Mouse (Mus musculus): ENCODE data around the gene Nfatc2ip. TPM values are rescaled to one million over a fixed set of nuclear protein-coding genes. Genes with fewer than 3 reads are reported as not detected.
A peak's percentile ranks its signal among the peaks of the same experiment; 100 is the strongest.

Gene Nfatc2ip
- 24.3 and 28.6 TPM in 2 replicates for polyA plus RNA-seq (2012; rRNA removed)

GRCm38 (mm10) chr7:126396298-126397119 is at the start of gene Nfatc2ip:
TSS of gene Nfatc2ip (minus strand) at chr7:126396737.
- peak; percentile 94 for DNase-seq

GRCm38 (mm10) chr7:126446217-126446616 is 49.7 kb upstream of the Nfatc2ip start:
- TF ChIP-seq CTCF (IDR thresholded peaks at IDR 0.05; ENCODE audit: borderline replicate concordance, control insufficient read depth, extremely low read depth, insufficient read depth, low read length, poor library complexity) = no peak
- no peak for TF ChIP-seq POLR2A (IDR thresholded peaks at IDR 0.05; ENCODE audit: control insufficient read depth, extremely low read depth, insufficient read depth, low read length, poor library complexity)
- H3K36me3 ChIP-seq (ENCODE audit: control insufficient read depth, insufficient read depth, low read length) = no peaks in the 10 kb centered on the region
- WGBS = 97% methylated on average over 21 of the region's 21 CpGs

More at GRCm38 (mm10) chr7:126396298-126397119, at the start of gene Nfatc2ip:
- no peaks in the 10 kb centered on the region for H3K27me3 ChIP-seq (ENCODE audit: control insufficient read depth, insufficient read depth, low read length)
- peaks cover 4% of the 10 kb centered on the region for H3K4me1 ChIP-seq (replicated peaks; ENCODE audit: control insufficient read depth, insufficient read depth, low read length)
- TF ChIP-seq CTCF (IDR thresholded peaks at IDR 0.05; ENCODE audit: borderline replicate concordance, control insufficient read depth, extremely low read depth, insufficient read depth, low read length, poor library complexity) = no peak
- TF ChIP-seq POLR2A (IDR thresholded peaks at IDR 0.05; ENCODE audit: control insufficient read depth, extremely low read depth, insufficient read depth, low read length, poor library complexity) = 0 out of 2 replicates have a peak, but pooled peaks have one; percentile 20
- peak within 1 kb of the TSS; percentile 95 for H3K4me3 ChIP-seq (ENCODE audit: control insufficient read depth, insufficient read depth, low read length)
- H3K36me3 ChIP-seq (ENCODE audit: control insufficient read depth, insufficient read depth, low read length) = no peaks in the 10 kb centered on the region
- H3K27ac ChIP-seq (ENCODE audit: control insufficient read depth, insufficient read depth, low read length) = no peak within 1 kb of the TSS
- under 1% methylated on average over 59 of the region's 59 CpGs for WGBS

GRCm38 (mm10) chr7:126445104-126445815 is 48.7 kb upstream of the Nfatc2ip start:
- H3K27me3 ChIP-seq (ENCODE audit: control insufficient read depth, insufficient read depth, low read length) = no peaks in the 10 kb centered on the region
- TF ChIP-seq CTCF (IDR thresholded peaks at IDR 0.05; ENCODE audit: borderline replicate concordance, control insufficient read depth, extremely low read depth, insufficient read depth, low read length, poor library complexity) (no peak), POLR2A (IDR thresholded peaks at IDR 0.05; ENCODE audit: control insufficient read depth, extremely low read depth, insufficient read depth, low read length, poor library complexity) (no peak)
- DNase-seq = no peak
- H3K27ac ChIP-seq (ENCODE audit: control insufficient read depth, insufficient read depth, low read length) = no peak overlapping the region
- H3K36me3 ChIP-seq (ENCODE audit: control insufficient read depth, insufficient read depth, low read length) = no peaks in the 10 kb centered on the region
- no peak overlapping the region for H3K4me3 ChIP-seq (ENCODE audit: control insufficient read depth, insufficient read depth, low read length)
- peaks cover 8% of the 10 kb centered on the region; the same call in 1 of the 2 replicates for H3K4me1 ChIP-seq (replicated peaks; ENCODE audit: control insufficient read depth, insufficient read depth, low read length)
- 97% methylated on average over 15 of the region's 15 CpGs for WGBS

More at GRCm38 (mm10) chr7:126446217-126446616, 49.7 kb upstream of the Nfatc2ip start:
- Histone ChIP-seq H3K4me1 (replicated peaks; ENCODE audit: control insufficient read depth, insufficient read depth, low read length) (peaks cover 8% of the 10 kb centered on the region; the same call in 1 of the 2 replicates), H3K27me3 (ENCODE audit: control insufficient read depth, insufficient read depth, low read length) (no peaks in the 10 kb centered on the region), H3K27ac (ENCODE audit: control insufficient read depth, insufficient read depth, low read length) (no peak overlapping the region), H3K4me3 (ENCODE audit: control insufficient read depth, insufficient read depth, low read length) (no peak overlapping the region)
- no peak for DNase-seq

- Histone ChIP-seq H3K27ac (ENCODE audit: control insufficient read depth, insufficient read depth, low read length) (no peak overlapping the region), H3K4me1 (replicated peaks; ENCODE audit: control insufficient read depth, insufficient read depth, low read length) (peaks cover 8% of the 10 kb centered on the region; the same call in 1 of the 2 replicates), H3K4me3 (ENCODE audit: control insufficient read depth, insufficient read depth, low read length) (no peak overlapping the region), H3K27me3 (ENCODE audit: control insufficient read depth, insufficient read depth, low read length) (no peaks in the 10 kb centered on the region), H3K36me3 (ENCODE audit: control insufficient read depth, insufficient read depth, low read length) (no peaks in the 10 kb centered on the region)
- WGBS = 95% methylated on average over 9 of the region's 9 CpGs
- TF ChIP-seq CTCF (IDR thresholded peaks at IDR 0.05; ENCODE audit: borderline replicate concordance, control insufficient read depth, extremely low read depth, insufficient read depth, low read length, poor library complexity) = no peak
- TF ChIP-seq POLR2A (IDR thresholded peaks at IDR 0.05; ENCODE audit: control insufficient read depth, extremely low read depth, insufficient read depth, low read length, poor library complexity) = no peak
- no peak for DNase-seq
Measured at GRCm38 (mm10) chr7:126444536-126444935, 48.0 kb upstream of the Nfatc2ip start.

GRCm38 (mm10) chr7:126443997-126444396 is 47.5 kb upstream of the Nfatc2ip start:
- H3K27me3 ChIP-seq (ENCODE audit: control insufficient read depth, insufficient read depth, low read length) = no peaks in the 10 kb centered on the region
- no peak for DNase-seq
- no peaks in the 10 kb centered on the region for H3K36me3 ChIP-seq (ENCODE audit: control insufficient read depth, insufficient read depth, low read length)
- no peak for TF ChIP-seq CTCF (IDR thresholded peaks at IDR 0.05; ENCODE audit: borderline replicate concordance, control insufficient read depth, extremely low read depth, insufficient read depth, low read length, poor library complexity)
- H3K27ac ChIP-seq (ENCODE audit: control insufficient read depth, insufficient read depth, low read length) = no peak overlapping the region
- no peak overlapping the region for H3K4me3 ChIP-seq (ENCODE audit: control insufficient read depth, insufficient read depth, low read length)
- 98% methylated on average over 10 of the region's 10 CpGs for WGBS
- peaks cover 8% of the 10 kb centered on the region; the same call in 1 of the 2 replicates for H3K4me1 ChIP-seq (replicated peaks; ENCODE audit: control insufficient read depth, insufficient read depth, low read length)

GRCm38 (mm10) chr7:126440134-126440533 is 43.6 kb upstream of the Nfatc2ip start:
- Histone ChIP-seq H3K36me3 (ENCODE audit: control insufficient read depth, insufficient read depth, low read length) (no peaks in the 10 kb centered on the region), H3K4me1 (replicated peaks; ENCODE audit: control insufficient read depth, insufficient read depth, low read length) (no peaks in the 10 kb centered on the region), H3K27me3 (ENCODE audit: control insufficient read depth, insufficient read depth, low read length) (no peaks in the 10 kb centered on the region), H3K4me3 (ENCODE audit: control insufficient read depth, insufficient read depth, low read length) (no peak overlapping the region), H3K27ac (ENCODE audit: control insufficient read depth, insufficient read depth, low read length) (no peak overlapping the region)
- DNase-seq = no peak
- no peak for TF ChIP-seq POLR2A (IDR thresholded peaks at IDR 0.05; ENCODE audit: control insufficient read depth, extremely low read depth, insufficient read depth, low read length, poor library complexity)
- TF ChIP-seq CTCF (IDR thresholded peaks at IDR 0.05; ENCODE audit: borderline replicate concordance, control insufficient read depth, extremely low read depth, insufficient read depth, low read length, poor library complexity) = no peak
- 97% methylated on average over 9 of the region's 9 CpGs for WGBS

Measured in thymus, adult 2 months (tissue).